Mouse (Mus musculus) erythroblast, embryonic 14.5 days (primary cell): ENCODE measurements at regions not wholly inside any gene's neighbourhood (a gene's known extent, or its start where the extent isn't known, plus 50 kb on each side); places are given as distances from the start of the nearest gene placed in this dataset.

Experiments
- GATA1 ChIP-seq: IDR thresholded peaks from 2 replicates; pipeline ENCODE4 v1.6.1; 2012; ENCODE audit warnings: low read length, inconsistent platforms, mixed read lengths
- TAL1 ChIP-seq: IDR thresholded peaks from 3 replicates; pipeline ENCODE4 v1.6.1; 2012; ENCODE audit warnings: low read length, inconsistent platforms, mixed read lengths

- TF ChIP-seq GATA1 (no peak), TAL1 (no peak)
Observed at GRCm38 (mm10) chr14:36652982-36653557, 315.5 kb downstream of the Ccser2 start.
